Mouse (Mus musculus) gastrocnemius, adult 18-20 months (tissue): ENCODE measurements around the gene Fchsd2. TPM values are rescaled to one million over a fixed set of nuclear protein-coding genes. Genes with fewer than 3 reads are reported as not detected.

Experiments used
- total RNA-seq, 2 experiments: library from RNA; stranded (reverse); gene quantifications; 2 replicates each; pipeline ENCODE4 v1.2.3; 2021

Fchsd2 gene
- total RNA-seq, 2 experiments from 2014 or later: 5.2 to 6.3 TPM

Other genes starting within 250 kb of the Fchsd2 start
- gene Relt, start 229.4 kb upstream of the Fchsd2 start, total RNA-seq: 10 to 100 TPM; 15.5 to 23.8 TPM
- gene Arhgef17, start 160.8 kb upstream of the Fchsd2 start, total RNA-seq: 10 to 100 TPM; 32.1 to 35.5 TPM
- gene P2ry6, start 118.2 kb upstream of the Fchsd2 start, total RNA-seq: under 1 TPM; 0.59 to 0.90 TPM
- gene P2ry2, start 80.0 kb upstream of the Fchsd2 start, total RNA-seq: 10 to 100 TPM; 30.7 to 32.7 TPM
- gene Atg16l2, start 209.4 kb downstream of the Fchsd2 start, total RNA-seq: 1 to 10 TPM; 6.5 to 8.9 TPM
- gene Stard10, start 224.2 kb downstream of the Fchsd2 start, total RNA-seq: 10 to 100 TPM; 40.4 to 41.1 TPM